Mouse (Mus musculus): ENCODE results near the gene Stk33.

Gene Stk33

DNA sequence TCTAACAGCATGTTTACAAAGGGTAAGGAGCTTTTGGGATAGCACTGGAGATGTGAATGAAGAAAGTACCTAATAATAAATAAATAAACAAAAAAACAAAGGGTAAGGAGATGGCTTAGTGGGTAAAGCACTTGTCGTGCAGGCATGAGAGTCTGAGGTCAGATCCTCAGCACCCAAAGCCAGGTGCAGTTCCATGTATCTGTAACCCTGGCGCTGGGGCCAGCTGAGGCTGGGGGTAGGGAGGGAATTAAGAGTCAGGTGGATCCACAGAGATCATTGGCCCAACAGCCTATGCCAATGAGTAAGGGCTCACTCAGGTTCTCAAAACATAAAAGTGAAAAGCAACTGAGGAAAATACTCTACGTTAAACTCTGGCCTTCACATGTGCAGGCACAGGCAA is 91.6 kb downstream of the Stk33 start:
- no peak for DNase-seq

DNA sequence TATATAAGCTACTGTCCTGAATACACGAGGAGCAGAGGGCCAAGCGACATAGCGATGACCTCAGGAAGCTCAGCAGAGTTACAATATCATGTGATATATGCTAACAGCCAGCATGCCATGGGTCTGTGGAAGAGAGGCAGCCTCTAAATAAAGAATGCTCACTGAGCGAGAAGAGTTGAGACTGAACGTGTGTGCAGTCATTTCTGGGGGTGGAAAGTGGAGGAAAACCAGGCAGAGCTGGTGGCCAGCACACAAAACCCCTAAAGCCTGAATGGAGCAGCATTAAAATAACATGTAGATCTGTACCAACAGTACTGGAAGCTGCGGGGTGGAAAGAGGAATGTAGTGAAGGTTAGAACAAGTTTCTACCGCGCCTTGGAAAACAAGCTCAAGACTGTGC is 107.2 kb downstream of the Stk33 start:
- no peak for DNase-seq

DNA sequence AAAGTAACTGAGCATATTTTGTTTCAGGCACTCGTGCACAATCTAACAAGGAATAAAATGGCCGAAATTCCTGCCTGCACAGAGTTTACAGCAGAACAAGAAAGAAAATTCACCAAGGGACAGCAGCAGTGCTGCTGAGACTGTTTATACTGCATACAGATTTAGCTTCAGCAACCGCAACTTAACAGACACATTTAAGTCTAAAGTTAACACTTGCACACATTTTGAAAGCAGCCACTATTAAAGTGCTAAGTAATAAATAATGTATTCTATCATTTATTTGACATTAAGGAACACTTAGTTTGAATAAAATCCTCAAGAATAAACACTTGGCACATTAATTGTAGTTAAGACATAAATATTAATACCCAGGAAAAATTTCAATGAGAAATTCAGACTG is 110.1 kb downstream of the Stk33 start:
- no peak for DNase-seq

DNA sequence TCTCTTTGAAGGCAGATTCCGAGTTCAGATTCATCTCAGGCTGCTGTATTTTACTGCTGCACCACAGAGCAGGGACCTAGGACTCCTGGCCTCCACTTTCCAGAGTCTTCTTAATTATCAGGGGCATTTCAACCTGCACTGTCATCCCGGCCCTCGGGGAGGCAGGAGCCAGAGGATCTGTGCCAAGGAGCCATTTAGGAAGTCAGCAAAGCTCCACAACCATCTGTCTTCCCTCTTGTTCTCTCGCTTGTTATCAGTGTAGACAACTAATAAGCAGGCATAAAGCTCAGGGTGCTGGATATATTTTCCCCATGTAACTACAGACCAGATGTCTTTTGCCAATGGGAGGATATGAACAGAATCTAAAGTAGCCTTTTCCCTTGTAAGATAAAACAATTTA is 112.1 kb downstream of the Stk33 start:
- DNase-seq, result peak; percentile 72 to 76

DNA sequence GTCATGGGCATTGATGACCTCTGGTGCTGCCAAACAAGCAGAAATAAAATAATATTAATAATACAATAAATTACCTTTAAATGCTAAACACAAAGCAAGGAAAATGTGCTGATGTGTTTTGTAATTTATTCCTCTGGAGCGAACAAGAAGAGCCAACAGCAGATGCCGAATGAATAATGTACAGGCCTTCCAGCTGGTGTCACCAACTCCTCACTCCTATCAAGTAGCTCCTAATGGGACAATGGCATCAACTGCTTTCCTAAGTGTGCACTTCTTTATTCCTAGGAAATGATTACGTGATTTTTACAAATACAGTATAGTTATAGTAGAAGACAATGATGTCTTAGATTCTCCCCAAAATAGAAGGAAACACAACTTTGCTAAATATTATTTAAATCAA is 113.2 kb downstream of the Stk33 start:
- DNase-seq, result peak in 1 of 2 experiments; percentile 3

DNA sequence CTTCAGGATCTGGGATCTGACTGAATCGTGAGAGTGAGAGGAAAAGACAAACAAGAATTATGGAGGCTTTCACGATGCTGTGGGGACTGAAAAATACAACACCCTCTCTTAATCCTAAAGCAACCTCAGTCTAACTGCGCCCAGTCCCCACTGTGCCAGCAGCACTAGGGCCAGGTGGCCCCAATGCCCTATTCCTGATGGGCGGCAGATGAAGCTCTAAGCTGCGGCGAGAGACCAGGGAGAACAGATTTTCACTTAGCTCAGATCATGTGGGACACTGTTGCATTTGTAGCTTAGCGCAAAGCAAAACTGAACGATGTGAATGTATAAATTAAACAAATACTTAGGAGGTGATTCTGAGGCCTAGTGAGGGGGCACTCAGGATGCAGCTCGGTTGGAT is 113.7 kb downstream of the Stk33 start:
- peak; percentile 4 to 20 for DNase-seq

DNA sequence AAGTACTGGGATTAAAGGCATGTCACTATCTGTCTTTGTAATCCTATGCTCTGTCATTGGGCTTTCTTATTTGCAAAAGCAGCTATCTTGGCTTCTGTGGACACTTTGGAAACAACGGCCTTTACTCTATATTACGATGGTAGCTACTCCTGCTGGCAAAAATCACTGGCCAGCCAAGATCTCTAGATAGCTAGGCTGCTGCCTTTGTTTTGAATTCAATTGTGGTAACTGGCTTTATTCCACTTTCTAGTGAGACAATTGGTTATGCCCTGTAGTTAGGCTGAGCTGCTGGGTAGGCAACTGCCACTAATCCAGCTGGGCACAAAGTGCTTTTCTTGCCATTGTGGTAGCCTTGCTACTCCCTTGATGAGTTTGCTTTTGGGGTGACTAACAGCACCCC is 129.4 kb downstream of the Stk33 start:
- no peak for DNase-seq

DNA sequence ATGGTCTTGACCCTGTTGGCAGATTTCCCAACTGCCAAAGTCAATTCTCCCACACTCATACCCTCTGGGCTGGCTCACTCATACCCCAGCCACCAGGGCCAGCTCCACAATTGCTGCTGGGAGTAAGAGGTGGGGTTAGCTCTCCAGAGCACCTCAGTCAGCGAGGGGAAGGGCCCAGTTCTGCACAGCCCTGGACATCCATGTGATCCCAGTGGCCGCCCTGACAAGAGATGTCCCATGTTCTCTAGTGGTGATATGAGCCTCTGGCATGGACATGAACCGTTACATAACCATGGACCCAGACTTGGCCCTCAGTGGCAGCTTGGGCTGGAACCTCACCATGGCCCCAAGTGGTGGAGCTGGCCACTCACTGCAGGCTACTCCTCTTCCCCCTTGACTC is 143.1 kb downstream of the Stk33 start:
- DNase-seq, result no peak

DNA sequence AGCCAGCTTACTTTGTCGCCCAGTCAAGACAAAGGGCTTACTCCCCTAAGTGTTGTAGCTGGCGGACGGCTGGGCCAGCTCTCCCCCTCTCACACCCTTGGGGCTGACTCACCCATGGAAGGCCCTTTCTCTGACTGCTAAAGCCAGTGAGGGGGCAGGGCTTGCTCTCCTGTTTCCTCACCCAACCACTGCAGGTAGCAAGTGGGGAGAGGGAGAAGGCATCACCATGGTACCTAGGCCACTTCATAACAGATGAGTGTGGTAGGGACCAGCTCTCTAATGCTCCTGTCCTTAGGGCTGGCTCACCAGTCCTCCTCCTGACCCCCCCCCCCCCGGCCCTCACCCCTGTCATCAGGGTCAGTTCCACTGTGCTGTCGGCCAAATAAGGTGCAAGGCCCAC is 143.5 kb downstream of the Stk33 start:
- DNase-seq, result no peak

DNA sequence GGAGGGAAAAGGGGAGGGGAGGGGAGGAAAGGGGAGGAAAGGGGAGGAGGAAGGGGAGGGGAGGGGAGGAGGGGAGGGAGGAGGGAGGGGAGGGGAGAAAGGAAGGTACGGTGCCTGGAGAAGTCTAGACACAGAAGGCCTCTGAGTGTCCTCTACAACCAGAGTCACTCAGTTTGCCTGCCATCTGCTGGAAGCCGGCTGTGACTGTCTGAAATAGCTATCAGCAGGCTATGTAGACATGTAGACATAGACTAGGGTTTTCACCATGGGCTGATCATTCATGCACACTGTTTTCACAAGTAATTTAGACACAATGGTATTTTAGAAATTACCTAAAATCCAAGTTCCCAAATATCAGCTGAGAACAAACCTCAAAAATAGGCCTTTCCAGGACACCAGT is 148.4 kb downstream of the Stk33 start:
- peak; percentile 27 to 39 for DNase-seq

DNA sequence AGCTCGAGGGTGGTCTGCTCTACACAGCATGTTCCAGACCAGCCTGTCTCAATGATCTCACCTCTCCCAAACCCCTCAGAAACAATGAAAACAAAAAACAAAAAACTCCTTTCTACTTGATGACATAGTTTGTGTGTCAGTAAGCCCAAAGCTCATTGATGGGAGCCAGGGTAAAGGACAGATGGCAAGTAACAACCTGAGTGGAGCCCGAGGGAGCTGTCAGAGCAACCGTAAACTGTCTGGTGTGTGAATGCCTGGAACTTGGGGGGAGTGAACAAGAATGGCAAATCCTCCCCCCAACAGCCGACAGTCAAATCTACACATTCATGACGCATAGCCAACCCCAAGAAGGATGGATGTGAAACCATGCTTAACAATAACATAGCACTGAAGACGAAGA is 149.8 kb downstream of the Stk33 start:
- DNase-seq, result no peak

DNA sequence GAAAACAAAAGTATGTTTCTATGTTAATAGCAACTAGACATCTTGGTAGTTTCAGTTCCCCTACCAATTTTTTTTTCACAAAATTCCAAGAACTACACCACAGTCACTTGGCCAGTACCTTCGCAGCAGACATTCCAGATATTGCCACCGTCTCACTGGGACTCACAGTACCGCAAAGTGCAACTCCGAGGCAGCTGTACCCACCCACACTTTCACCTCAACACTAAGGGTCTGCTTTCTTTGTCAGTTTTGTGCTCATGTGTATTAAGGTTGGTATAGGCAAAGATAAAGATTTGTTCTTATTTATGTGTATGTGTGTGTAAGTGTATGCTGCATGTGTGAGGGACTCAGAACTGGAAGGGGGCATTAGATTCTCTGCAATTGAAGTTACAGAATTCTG is 156.8 kb downstream of the Stk33 start:
- DNase-seq, result no peak

DNA sequence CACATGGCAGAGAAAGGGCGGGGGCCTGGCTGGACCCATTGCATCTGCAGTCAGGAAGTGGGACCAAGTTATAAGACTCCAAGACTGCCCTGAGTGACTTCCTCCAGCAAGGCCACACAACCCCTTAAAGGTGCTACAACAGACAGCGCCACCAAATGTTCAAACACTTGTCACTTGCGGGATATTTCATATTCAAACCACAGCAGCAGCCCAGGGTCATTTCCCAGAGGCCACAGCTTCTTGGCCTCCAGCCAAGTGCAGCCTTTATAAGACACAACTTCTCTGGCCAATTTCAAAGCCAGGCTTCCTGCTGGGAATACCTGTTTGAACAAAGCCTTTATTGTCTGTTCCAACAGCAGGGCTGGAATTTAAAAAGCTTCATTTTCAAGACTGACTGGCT is 162.3 kb downstream of the Stk33 start:
- no peak for DNase-seq

DNA sequence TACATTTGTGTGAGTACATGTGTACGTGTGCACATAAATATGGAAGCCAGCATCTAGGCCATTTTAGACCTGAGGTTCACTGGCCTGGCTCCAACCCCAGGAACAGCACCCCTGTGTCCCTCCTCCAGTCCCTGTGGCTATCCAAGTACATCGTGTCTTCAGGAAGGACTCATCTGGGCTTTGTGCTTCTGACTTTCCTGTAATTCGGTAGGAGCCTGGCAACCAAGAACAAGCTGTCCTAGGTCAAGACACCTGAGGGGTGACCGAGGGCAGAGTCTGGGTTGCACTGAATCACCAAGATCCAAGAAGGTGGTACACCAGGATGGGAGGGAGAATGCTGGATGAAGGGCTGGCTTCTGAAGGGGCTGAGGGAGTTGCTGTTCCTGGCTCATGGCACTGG is 163.0 kb downstream of the Stk33 start:
- no peak for DNase-seq

DNA sequence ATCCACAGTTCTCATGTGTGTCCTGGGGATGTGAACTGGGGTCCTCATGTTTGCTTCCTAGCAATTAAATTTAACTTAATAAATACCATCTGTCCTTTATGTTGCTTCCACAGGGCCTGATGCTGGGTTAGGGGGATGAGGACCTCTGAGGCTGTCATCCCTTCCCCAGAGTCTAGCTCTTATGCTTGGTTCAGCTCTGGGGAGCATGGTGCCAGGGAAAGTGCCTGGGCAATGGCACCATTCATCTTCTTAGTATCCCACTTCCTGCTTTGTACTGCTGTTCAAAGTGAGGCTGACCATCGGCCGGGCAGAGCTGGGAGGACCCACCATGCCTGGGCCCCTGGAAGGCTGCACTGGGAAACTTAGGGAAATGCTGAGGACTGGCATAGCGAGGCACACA is 163.7 kb downstream of the Stk33 start:
- DNase-seq, result no peak

DNA sequence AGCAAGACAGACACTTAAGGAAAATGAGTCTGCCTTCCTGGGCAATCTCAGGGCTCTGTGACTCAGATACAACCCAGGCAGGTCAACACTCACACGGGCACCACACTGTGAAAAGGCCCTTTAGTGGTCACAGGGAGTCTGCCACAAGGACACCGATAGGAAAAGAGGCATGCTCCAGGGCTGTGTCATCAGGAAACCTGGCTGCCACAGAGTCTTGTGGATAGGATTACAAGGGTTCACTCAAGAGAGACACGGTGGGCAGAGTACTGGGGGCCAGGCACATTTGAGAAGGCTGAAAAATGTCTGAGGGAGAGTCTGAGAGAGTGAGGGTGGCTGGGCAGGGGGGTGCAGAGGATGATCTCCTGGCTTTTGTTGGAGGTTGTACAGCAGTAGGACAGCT is 164.6 kb downstream of the Stk33 start:
- no peak for DNase-seq

DNA sequence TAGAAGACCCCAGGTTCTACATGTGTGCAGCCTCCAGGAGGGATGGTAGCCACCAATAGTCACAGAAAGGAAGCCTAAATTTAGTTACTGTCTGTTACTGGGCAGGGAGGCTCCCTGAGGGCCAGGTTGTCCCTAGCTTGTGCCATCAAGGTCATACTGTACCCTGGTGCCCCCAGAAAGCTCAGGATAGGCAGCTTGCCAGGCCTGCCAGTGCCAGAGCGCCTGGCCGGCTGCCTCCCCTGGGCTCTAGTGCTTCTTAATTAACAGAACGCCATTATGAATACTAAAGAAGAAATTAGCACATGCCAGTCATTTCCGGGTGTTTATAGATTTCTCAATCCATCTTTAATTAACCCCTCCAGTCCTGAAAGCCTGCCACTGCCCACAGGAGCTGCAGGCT is 169.8 kb downstream of the Stk33 start:
- peak; percentile 57 to 65 for DNase-seq

DNA sequence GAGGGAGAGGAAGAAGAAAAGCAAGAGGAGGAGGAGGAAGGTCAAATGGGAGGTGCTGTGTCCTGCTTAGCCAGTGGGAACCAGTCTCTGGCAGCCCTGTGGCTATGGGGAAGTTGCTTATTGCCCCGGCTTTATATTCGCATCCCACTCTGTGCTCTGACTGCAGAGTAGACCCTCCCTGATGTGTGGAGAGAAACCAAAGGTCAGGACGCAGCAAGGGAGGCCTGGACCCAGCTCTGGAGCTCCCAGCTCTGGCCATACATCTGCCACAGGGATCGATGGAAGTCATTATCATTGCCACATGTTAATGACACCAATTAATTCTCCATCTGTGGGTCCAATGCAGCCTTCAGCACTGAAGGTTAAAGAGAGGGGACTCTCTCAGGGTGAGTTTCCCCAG is 171.5 kb downstream of the Stk33 start:
- no peak for DNase-seq

DNA sequence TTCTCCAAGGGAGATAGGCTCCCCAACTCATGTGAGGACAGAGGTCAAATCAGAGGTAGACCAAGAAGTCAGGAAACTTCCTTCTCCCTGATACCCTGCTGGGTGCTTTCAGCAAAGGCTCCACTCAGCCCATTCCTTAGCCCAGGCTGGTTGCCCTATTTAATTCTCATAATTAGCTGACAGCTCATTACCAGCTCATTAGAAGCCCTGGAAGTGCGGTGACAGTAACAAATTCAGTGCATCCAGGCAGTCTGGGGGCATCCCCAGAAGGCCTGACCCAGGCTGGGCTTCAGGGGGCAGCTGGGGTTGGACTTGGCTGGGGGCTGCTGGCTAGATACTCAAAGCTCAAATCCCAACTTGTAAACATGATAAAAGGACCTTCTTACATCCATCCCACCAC is 172.7 kb downstream of the Stk33 start:
- no peak for DNase-seq

DNA sequence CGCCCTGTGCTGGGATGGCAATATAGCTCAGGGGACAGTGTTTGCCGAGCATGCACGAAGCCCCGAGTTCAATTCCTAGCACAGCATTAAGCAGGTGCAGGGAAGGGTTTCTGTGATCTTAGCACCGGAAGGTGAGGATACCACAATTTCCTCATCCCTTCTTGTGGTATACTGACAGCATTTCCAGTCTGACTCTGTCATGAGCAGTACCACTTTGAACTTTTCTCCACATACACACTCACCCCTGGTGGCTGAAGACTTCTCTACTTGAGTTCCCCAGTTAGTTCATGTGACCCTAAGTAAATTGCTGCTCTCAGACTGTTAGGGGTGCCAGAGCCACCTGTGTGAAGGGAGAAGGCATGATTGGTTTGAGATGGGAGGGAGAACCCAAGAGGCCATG is 173.3 kb downstream of the Stk33 start:
- DNase-seq, result no peak

DNA sequence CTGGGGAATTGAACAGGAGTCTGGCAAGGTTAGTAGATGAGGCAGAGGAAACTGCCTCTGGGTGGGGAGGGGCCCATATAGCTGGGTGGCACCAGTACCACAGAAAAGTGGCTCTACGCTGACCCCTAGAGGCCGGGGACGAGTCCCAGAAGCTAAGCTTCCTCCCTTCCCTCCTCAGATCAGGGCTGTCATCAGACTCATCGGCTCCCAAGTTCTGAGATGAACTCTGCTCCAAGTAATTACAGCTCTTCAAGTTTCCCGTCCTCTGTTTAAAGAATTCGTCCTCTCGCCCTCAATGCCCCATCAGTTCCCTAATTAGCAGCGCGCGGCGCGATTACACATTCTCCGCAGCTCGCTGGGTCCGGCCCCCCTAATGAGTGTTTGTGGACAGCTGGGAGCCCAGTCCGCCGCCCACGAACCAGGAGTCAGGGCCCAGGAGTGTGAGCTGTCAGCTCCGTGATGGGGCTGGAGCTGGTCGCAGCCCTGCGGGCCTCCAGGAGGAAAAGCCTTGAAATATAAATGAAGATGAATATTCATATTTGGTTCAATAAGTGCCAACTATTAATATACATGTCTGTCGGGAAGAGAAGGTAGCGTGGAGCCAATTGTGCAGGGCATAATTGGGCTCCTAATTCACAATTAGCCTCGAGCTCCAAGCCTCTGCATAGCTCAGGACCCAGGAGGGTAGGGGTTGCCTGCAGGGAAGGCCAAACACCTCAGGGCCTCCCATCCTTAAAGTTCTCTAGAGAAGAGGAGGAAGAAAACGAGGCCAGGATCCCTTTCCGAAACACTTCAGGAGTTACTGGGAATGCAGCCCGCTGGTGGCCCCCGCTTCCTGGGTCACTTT is 183.2 kb downstream of the Stk33 start:
- peak; percentile 73 to 82 for DNase-seq

DNA sequence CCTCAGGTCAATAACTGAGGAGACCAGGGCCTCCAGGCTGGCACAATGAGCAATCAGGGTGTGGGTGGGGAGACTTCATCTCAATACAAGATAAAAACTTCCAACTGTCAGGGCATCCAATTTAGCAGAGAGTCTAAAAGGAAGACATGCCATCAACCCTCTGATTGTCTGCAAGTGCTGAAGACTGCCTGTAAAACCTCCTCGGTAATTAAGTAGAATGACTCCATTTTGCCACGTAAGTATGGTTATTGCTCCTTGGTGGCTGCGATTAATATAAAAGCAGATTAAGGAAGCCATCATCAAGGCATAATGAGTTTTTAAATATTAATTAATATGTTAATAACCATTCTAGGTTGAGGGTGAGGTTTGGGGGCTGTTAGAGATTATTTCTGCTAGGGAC is 187.5 kb downstream of the Stk33 start:
- DNase-seq, result no peak

DNA sequence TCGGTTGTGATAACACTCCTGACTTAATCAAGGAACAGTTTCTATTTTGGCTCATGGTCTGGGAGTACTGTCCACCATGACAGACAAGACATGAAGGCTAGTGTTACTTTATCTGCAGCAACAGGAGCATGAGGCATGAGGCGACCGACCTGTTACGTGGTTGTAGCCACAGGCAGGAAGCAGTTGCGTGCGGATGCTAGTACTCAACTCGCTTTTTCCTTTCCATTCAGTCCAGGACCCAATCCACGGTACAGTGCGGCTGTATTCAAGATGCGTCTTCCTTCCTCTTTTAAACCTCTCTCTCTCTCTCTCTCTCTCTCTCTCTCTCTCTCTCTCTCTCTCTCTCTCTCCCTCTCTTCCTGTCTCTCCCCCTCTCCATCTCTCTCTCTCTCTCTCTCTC is 194.1 kb downstream of the Stk33 start:
- no peak for DNase-seq

DNA sequence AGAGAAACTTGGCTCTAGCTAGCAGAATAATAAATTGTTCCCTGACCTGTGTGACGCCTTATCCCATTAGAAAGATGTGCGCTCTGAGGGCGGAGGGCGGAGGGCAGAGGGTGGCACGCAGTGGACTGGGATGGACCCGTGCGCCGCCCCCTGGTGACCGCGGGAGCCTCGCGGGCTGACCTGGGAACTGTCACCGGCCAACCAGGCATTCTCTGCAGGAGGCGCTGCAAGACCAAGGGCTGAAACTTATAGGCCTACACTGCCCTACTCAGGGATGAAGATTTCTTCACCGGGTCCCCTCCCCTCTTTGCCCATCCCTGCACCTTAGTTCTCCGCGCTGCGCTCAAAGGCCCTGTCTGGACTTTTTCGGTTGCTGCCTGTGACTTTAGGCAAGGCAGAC is 197.6 kb downstream of the Stk33 start:
- DNase-seq, result no peak

DNA sequence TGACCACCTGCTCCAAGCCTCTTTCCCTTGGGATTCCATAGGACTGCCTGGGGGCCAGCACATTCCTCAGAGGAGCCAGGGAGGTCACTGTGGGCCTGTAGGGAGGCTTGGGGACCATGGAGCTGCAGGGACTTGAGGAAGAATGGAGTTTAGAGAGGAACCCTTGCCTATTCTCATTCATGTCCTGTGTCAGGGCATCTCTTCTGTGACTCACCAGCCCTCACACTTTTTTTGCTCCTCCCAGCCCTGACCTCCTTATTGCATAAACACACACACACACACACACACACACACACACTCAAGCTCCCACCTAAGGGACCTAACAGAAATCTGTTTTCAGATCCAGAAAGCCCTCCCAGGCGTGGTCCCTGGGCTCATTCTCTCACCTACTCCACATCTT is 199.5 kb downstream of the Stk33 start:
- no peak for DNase-seq
